Mouse (Mus musculus) intestine, postnatal 0 days (tissue): ENCODE results near the gene Sycp2l. TPM values are rescaled to one million over a fixed set of nuclear protein-coding genes. Genes with fewer than 3 reads are reported as not detected.

ENCODE experiments used
- ATAC-seq: fragments of 200-750 bp; cut with Nextera tagmentation; 2 replicates; pipeline ENCODE4 v1.8.0; 2017; ENCODE audit warnings: mild to moderate bottlenecking, moderate TSS enrichment, moderate library complexity
- H3K27ac ChIP-seq: fragments of 300-500 bp; sonication (generic); 2 replicates; pipeline ENCODE4 v1.5.1; 2014; ENCODE audit warnings: mild to moderate bottlenecking, low read depth, low read length, moderate library complexity
- H3K27me3 ChIP-seq: fragments of 300-500 bp; sonication (generic); replicated peaks from 2 replicates; pipeline ENCODE4 v1.6.1; 2014; ENCODE audit warnings: low read length, mixed read lengths; ENCODE audit not compliant: control insufficient read depth, insufficient read depth
- H3K36me3 ChIP-seq: fragments of 300-500 bp; sonication (generic); 2 replicates; pipeline ENCODE4 v1.6.1; 2014; ENCODE audit warnings: mild to moderate bottlenecking, moderate library complexity; ENCODE audit not compliant: control insufficient read depth, insufficient read depth
- H3K4me1 ChIP-seq: fragments of 300-500 bp; sonication (generic); replicated peaks from 2 replicates; pipeline ENCODE4 v1.6.1; 2014; ENCODE audit warnings: antibody characterized with exemption, low read length, mixed read lengths; ENCODE audit not compliant: control insufficient read depth, insufficient read depth
- H3K4me2 ChIP-seq: fragments of 300-500 bp; sonication (generic); replicated peaks from 2 replicates; pipeline ENCODE4 v1.6.1; 2014; ENCODE audit warnings: low read depth, mild to moderate bottlenecking, moderate library complexity
- H3K4me3 ChIP-seq: fragments of 300-500 bp; sonication (generic); 2 replicates; pipeline ENCODE4 v1.5.1; 2014; ENCODE audit warnings: low read depth, low read length
- H3K9ac ChIP-seq: fragments of 300-500 bp; sonication (generic); 2 replicates; pipeline ENCODE4 v1.6.1; 2014; ENCODE audit warnings: mild to moderate bottlenecking, low read depth, low read length
- H3K9me3 ChIP-seq: fragments of 300-500 bp; sonication (generic); 2 replicates; pipeline ENCODE4 v1.6.1; 2016; ENCODE audit warnings: mixed run types; ENCODE audit not compliant: control insufficient read depth
- CTCF ChIP-seq: sonication (generic); IDR thresholded peaks from 2 replicates; pipeline ENCODE4 v1.5.1; 2016; ENCODE audit warnings: low read depth, mild to moderate bottlenecking, control low read depth, antibody characterized with exemption, moderate library complexity
- WGBS: fragments of 180-500 bp; shearing (Covaris S2); extraction: QIAGEN DNeasy Blood & Tissue Kit; methylation state at CpG from one replicate; pipeline ENCODE4 v1.1.7; 2014; 5-methylcytosine and 5-hydroxymethylcytosine counted together
- polyA plus RNA-seq: library from polyadenylated mRNA; unstranded; fragments of >200 nt; fragmentation: Nextera tagmentation; extraction: Ambion mirVana; gene quantifications from 2 replicates; pipeline ENCODE4 v1.2.1, GENCODE M21; 2015

The Sycp2l gene
- polyA plus RNA-seq, 1 experiment from 2014 or later, result not detected

- H3K27ac ChIP-seq, result no peak overlapping the region
- H3K4me2 ChIP-seq, result no peak overlapping the region
- H3K36me3 ChIP-seq, result no peaks in the 10 kb centered on the region
- H3K9me3 ChIP-seq, result no peaks in the 10 kb centered on the region
- no peak for TF ChIP-seq CTCF
- no peaks in the 10 kb centered on the region for H3K27me3 ChIP-seq
- no peak overlapping the region for H3K4me3 ChIP-seq
- no peak for ATAC-seq
- 52% methylated on average over 6 of the region's 6 CpGs for WGBS
- no peak overlapping the region for H3K9ac ChIP-seq
- H3K4me1 ChIP-seq, result peaks cover 6% of the 10 kb centered on the region; the same call in 1 of the 2 replicates
Measured at GRCm38 (mm10) chr13:41212558-41213322, 98.6 kb downstream of the Sycp2l start.

- no peak for ATAC-seq
- 63% methylated on average over 6 of the region's 6 CpGs for WGBS
- H3K27me3 ChIP-seq, result no peaks in the 10 kb centered on the region
- H3K4me2 ChIP-seq, result no peak overlapping the region
- H3K4me3 ChIP-seq, result no peak overlapping the region
- H3K4me1 ChIP-seq, result peaks cover 6% of the 10 kb centered on the region; the same call in 1 of the 2 replicates
- no peak overlapping the region for H3K27ac ChIP-seq
- H3K9me3 ChIP-seq, result peaks cover 1% of the 10 kb centered on the region; the same call in 1 of the 2 replicates
- H3K9ac ChIP-seq, result no peak overlapping the region
- no peak for TF ChIP-seq CTCF
- H3K36me3 ChIP-seq, result no peaks in the 10 kb centered on the region
Measured at GRCm38 (mm10) chr13:41215669-41216068, 101.6 kb downstream of the Sycp2l start.

GRCm38 (mm10) chr13:41216236-41216635 lies 102.1 kb downstream of the Sycp2l start:
- Histone ChIP-seq H3K9me3 (peaks cover 4% of the 10 kb centered on the region; the same call in 1 of the 2 replicates), H3K27ac (no peak overlapping the region), H3K27me3 (no peaks in the 10 kb centered on the region), H3K9ac (no peak overlapping the region), H3K36me3 (no peaks in the 10 kb centered on the region), H3K4me2 (no peak overlapping the region), H3K4me1 (peaks cover 6% of the 10 kb centered on the region; the same call in 1 of the 2 replicates), H3K4me3 (no peak overlapping the region)
- no peak for TF ChIP-seq CTCF
- WGBS, result 71% methylated on average over 3 of the region's 3 CpGs
- no peak for ATAC-seq

- Histone ChIP-seq H3K27ac (no peak overlapping the region), H3K9ac (no peak overlapping the region), H3K4me1 (no peaks in the 10 kb centered on the region; the same call in 1 of the 2 replicates), H3K4me3 (no peak overlapping the region), H3K27me3 (no peaks in the 10 kb centered on the region), H3K4me2 (no peak overlapping the region), H3K9me3 (peaks cover 4% of the 10 kb centered on the region; the same call in 1 of the 2 replicates), H3K36me3 (no peaks in the 10 kb centered on the region)
- no peak for TF ChIP-seq CTCF
- 43% methylated on average over 1 of the region's 1 CpGs for WGBS
- ATAC-seq, result no peak
Measured at GRCm38 (mm10) chr13:41219056-41219455, 104.9 kb downstream of the Sycp2l start.

GRCm38 (mm10) chr13:41219687-41220303 lies 105.7 kb downstream of the Sycp2l start:
- Histone ChIP-seq H3K9me3 (peaks cover 4% of the 10 kb centered on the region; the same call in 1 of the 2 replicates), H3K4me1 (no peaks in the 10 kb centered on the region; the same call in 1 of the 2 replicates), H3K4me3 (peak overlapping the region; percentile 67), H3K36me3 (no peaks in the 10 kb centered on the region), H3K4me2 (peak overlapping the region; percentile 88), H3K9ac (peak overlapping the region; percentile 31; the same call in 1 of the 2 replicates), H3K27me3 (no peaks in the 10 kb centered on the region), H3K27ac (no peak overlapping the region)
- 3% methylated on average over 38 of the region's 39 CpGs for WGBS
- ATAC-seq, result no peak
- no peak for TF ChIP-seq CTCF

DNA sequence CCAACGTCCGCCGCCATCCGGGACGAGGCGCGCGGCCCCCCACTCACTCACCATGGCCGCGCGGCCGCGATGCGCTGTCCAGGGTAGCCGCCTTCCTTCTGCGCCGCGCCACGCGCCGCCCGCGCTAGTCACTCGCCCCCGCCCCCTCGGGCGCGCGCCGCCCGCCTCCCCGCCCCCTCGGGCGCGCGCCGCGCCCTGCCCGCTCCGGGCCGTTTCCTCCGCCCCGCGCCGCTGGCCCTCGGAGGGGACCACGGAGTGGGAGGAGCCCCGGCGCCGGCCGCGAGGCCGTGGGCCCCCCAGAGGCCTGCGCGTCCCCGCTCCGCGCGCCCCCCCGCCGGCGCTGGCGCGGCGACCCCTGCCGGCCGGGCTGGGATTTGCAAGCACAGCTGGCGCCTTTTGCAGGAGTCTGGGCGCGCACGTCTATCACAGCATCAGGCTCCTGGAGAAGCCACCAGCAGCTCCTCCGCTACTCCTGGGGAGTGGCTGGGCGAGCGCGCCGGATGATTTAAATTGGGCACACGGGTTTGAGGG lies 106.3 kb downstream of the Sycp2l start, which contains the start of gene Elovl2:
Gene Elovl2 (minus strand): TSS at position 102 of the 531 bp plus-strand sequence.
- peaks cover 4% of the 10 kb centered on the region; the same call in 1 of the 2 replicates for H3K9me3 ChIP-seq
- H3K27ac ChIP-seq, result no peak within 1 kb of the TSS
- peak within 1 kb of the TSS; percentile 67 for H3K4me3 ChIP-seq
- H3K9ac ChIP-seq, result peak within 1 kb of the TSS; percentile 31; the same call in 1 of the 2 replicates
- peak; percentile 95 for ATAC-seq
- H3K27me3 ChIP-seq, result no peaks in the 10 kb centered on the region
- 3% methylated on average over 52 of the region's 77 CpGs for WGBS
- H3K4me1 ChIP-seq, result no peaks in the 10 kb centered on the region; the same call in 1 of the 2 replicates
- peak within 1 kb of the TSS; percentile 88 for H3K4me2 ChIP-seq
- peak; percentile 69 for TF ChIP-seq CTCF
- no peaks in the 10 kb centered on the region for H3K36me3 ChIP-seq

Other genes with a start within 250 kb of the Sycp2l start
- 59.2 and 61.7 TPM in 2 replicates for gene Pak1ip1, start 113.3 kb upstream of the Sycp2l start, polyA plus RNA-seq
- gene Tmem14c, start 98.0 kb upstream of the Sycp2l start, polyA plus RNA-seq, result 337 and 344 TPM in 2 replicates
- gene Mak, start 34.6 kb upstream of the Sycp2l start, polyA plus RNA-seq, result 0.07 and 0.10 TPM in 2 replicates
- gene Gcm2, start 3.3 kb upstream of the Sycp2l start, polyA plus RNA-seq, result not detected in 2 replicates
- gene Elovl2, start 106.1 kb downstream of the Sycp2l start, polyA plus RNA-seq, result 5.6 and 6.5 TPM in 2 replicates
- 4.8 and 5.3 TPM in 2 replicates for gene Smim13, start 135.5 kb downstream of the Sycp2l start, polyA plus RNA-seq
- not detected in 2 replicates for gene Gm17364, start 159.7 kb downstream of the Sycp2l start, polyA plus RNA-seq